Mouse (Mus musculus): Measurements from ENCODE around the gene Atp5g2. TPM values are rescaled to one million over a fixed set of nuclear protein-coding genes. Genes with fewer than 3 reads are reported as not detected.
A peak's percentile ranks its signal among the peaks of the same experiment; 100 is the strongest.
"Not testable (repeated sequence)": the region's sequence is repeated elsewhere in the genome, so short reads cannot be mapped to it uniquely, and the experiment has no call there.

Atp5g2 gene
- total RNA-seq, 2 experiments from 2014 or later = 8.8 to 11.0 TPM

DNA sequence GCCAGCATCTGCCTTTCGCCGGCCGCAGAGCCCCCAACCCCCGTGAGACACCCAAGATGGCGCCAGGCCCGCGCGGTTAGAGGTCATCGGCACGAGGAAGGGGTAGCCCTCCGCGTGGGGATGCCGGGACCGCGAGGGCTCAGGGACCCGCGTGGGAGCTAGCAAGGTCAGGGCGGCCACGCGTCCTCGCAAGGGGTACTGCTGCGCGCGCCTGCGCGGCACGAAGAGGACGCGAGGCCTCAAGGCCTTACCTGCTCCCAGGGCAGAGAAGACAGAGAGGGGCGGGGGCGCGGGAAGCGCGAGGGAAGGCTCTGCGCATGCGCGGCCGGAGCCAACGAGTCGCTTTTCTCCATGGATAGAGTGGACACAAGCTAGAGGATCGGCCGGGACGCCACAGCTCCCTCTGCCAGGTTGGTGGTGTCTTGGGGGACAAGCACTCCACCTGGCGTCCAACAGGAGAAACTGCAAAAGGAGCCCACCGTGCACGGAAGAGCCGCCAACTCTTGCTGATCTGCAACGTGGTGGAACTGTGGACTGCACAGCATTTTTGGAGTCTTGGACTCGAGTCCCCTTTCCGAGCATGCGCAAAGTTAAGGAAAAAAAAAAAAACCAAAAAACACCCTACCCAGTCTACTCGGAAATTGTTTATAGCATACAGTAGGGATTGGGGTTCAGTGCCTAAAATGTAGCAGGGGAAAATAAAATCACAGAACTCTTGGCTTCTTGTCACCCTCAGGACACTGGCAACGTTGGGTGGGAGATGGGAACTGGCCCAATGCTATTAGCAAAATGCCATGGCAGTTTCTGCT, 1.2 kb downstream of the Atp5g2 start:
- intact Hi-C loops (cut with DNase I) = loop anchor here (2.0 to 5.0 kb wide), 2 partner anchors 46 to 114 kb away; partner anchors contain the start of genes Atf7 and Gm28047
- DNase-seq (ENCODE audit: low spot score in 2 of 2) = peak; percentile 97 to 98

DNA sequence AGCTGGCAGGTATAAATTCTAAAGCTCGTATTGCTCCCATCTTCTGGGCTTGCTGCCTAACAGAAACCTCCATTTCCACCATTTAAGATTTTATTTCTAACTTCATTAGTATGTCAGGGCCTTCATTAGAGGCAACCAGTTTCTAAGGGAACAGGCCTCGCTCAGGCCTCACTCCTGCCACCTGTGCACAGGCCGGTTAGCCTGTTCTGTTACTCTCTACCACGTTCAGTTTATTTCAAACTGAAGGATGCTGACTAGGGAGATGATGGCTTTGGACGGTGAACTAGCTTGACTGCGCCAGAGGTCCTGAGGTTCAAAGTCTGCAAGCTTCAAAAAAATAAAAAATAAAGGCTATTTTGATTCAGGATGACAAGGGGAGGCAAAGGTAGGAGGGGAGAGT, 1.9 kb downstream of the Atp5g2 start:
- peak; percentile 21 to 26 for DNase-seq (ENCODE audit: low spot score in 2 of 2)
- intact Hi-C loops (cut with DNase I) = loop anchor here (2.0 to 5.0 kb wide), 2 partner anchors 45 to 113 kb away; partner anchors contain the start of genes Atf7 and Gm28047

- DNase-seq (ENCODE audit: low spot score in 2 of 2) = no peak
- intact Hi-C loops (cut with DNase I) = loop anchor here (10.0 kb wide), 1 partner anchor 145 kb away; the partner anchor contains the start of gene Npff
These were observed 2.6 kb downstream of the Atp5g2 start for GRCm38 (mm10) chr15:102669571-102669970.

- intact Hi-C loops (cut with DNase I) = loop anchor here (10.0 kb wide), 1 partner anchor 141 kb away; the partner anchor contains the start of gene Npff
- DNase-seq (ENCODE audit: low spot score in 2 of 2) = peak; percentile 47 to 49
These were observed 6.7 kb downstream of the Atp5g2 start for GRCm38 (mm10) chr15:102665494-102665893.

- no peak for DNase-seq (ENCODE audit: low spot score in 2 of 2)
- intact Hi-C loops (cut with DNase I) = loop anchor here (10.0 kb wide), 1 partner anchor 139 kb away; the partner anchor contains the start of gene Npff
These were observed 8.3 kb downstream of the Atp5g2 start for GRCm38 (mm10) chr15:102663825-102664224.

GRCm38 (mm10) chr15:102662601-102663000, 9.6 kb downstream of the Atp5g2 start:
- intact Hi-C loops (cut with DNase I) = loop anchor here (10.0 kb wide), 1 partner anchor 138 kb away; the partner anchor contains the start of gene Npff
- not testable (repeated sequence) for DNase-seq (ENCODE audit: low spot score in 2 of 2)

DNA sequence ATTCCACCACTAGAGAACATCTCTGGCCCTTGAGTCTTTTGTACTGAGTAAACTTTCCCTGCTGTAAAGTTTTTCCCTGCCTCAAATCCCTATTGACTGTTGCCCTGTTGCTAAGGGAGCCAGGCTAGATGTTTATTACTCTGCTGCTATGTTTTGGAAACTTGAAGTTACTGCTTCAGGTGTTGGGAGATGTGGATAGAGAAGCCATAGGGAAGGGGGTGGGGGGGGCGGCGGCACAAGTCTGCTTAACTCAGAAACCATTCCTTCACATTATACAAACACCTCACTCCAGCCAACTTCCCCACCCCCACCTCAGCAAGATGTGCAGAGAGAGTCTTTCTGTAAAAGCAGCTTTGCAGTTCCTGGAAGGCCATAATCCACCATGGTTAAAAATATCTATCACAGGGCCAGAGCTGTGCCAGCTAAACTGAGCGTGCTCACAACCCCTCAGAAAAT, 14.2 kb downstream of the Atp5g2 start:
- peak; percentile 26 to 28 for DNase-seq (ENCODE audit: low spot score in 2 of 2)
- intact Hi-C loops (cut with DNase I) = no loop called here

DNA sequence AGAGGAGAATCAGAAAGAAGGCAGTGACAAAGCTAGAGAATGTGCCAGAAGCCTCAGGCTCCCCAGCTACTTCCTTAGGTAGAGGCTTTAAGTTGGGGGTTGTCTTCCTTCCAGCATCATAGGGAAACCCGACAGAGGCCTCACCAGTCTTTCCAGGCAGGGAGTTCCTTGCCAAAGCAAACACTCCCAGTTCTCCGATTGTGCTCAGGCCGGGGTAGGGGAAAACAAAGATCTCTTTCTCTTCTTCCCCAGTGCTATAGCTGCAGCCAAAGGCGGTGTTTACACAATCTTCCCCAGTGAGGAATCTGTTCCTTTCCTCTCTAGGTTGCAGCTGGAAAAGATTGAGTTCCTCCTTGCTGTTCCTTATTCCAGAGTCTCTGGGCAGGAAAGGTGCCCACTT, 15.5 kb downstream of the Atp5g2 start:
- intact Hi-C loops (cut with DNase I) = no loop called here
- no peak for DNase-seq (ENCODE audit: low spot score in 2 of 2)

- DNase-seq (ENCODE audit: low spot score in 2 of 2); intact Hi-C loops (cut with DNase I): not testable (repeated sequence)
These were observed 20.1 kb downstream of the Atp5g2 start for GRCm38 (mm10) chr15:102651928-102652660.

DNA sequence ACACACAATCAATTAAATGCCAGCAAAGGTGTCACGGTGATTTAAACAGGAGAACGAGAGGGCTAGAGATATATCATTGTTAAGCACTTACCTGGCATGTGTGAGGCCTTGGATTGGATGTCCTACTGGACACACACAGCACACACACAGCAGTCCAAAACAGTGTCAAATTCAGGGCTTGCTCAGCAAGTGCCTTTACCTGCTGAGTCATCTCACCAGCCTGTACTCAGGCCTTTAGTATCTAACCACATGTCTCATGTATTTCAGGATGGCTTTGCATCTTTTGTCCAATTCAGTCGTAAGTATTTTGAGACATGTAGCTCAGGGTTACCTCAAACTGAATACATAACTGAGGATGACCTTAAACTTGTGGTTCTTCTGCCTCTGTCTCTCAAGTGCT, 21.0 kb downstream of the Atp5g2 start:
- DNase-seq (ENCODE audit: low spot score in 2 of 2) = no peak
- intact Hi-C loops (cut with DNase I) = no loop called here

GRCm38 (mm10) chr15:102635817-102636216, 36.3 kb downstream of the Atp5g2 start:
- DNase-seq (ENCODE audit: low spot score in 2 of 2) = peak; percentile 57 to 71
- intact Hi-C loops (cut with DNase I) = no loop called here

DNA sequence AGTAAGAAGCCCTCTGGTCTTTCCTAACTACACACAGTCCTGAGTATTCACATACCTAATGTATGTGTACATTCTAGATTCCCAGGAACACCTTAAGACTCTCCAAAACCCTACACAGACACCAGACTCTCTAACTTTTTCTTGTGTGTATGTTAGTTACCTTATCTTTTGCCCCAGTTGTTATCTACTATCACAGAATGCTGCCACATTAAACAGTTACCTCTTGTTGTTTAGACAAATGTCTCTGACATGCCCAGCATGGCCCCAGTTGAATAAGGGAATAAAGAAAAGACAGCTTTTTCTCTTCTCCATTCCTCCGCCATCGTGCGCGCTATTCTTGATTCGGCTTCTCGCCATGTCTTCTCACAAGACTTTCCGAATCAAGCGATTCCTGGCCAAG, 37.5 kb downstream of the Atp5g2 start:
- no peak for DNase-seq (ENCODE audit: low spot score in 2 of 2)
- intact Hi-C loops (cut with DNase I) = no loop called here

- intact Hi-C loops (cut with DNase I) = loop anchor here (2.0 to 5.0 kb wide), 2 partner anchors 43 to 45 kb away; no protein-coding TSS in a partner anchor
- DNase-seq (ENCODE audit: low spot score in 2 of 2) = no peak
These were observed 46.5 kb downstream of the Atp5g2 start for GRCm38 (mm10) chr15:102625687-102626055.

GRCm38 (mm10) chr15:102624970-102625686, 47.0 kb downstream of the Atp5g2 start, which contains the start of the genes Gm28047 and Atf7:
Gene Gm28047 (minus strand): TSS chr15:102625067.
Gene Atf7 (minus strand): TSS chr15:102625464.
- intact Hi-C loops (cut with DNase I) = loop anchor here (2.0 to 5.0 kb wide), 2 partner anchors 43 to 46 kb away; no protein-coding TSS in a partner anchor
- peak; percentile 99 for DNase-seq (ENCODE audit: low spot score in 2 of 2)

DNA sequence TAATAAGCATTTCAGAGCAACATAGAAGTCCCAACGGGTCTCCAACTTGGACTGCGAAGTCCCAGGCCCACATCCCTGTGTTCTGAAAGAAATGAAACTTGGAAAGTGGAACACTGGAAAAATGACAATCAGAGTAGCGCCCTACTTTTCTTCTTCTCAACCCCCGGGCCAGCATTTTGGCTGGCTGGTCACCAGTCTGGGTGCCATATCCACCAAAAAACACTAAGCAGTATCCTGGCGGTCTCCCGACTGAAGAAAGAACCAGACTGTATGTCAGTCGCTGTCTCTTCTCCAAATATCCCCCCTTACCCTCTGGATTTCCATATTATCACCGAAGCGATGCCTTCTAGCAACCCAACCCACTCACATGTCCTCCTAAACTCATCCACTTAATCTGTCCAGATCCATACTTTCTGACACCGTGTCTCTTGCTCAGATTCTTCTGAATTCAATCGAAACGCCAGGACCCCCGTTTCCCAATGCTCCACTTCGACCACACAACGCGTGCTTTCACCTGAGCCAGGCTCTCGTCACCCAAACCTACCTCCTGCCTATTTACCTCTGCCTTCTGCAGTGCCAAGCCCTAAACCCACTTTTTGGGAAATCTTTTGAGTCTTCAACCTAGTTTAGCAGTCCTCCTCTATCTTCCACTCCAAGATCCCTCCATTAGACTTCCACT, 47.7 kb downstream of the Atp5g2 start:
- intact Hi-C loops (cut with DNase I) = loop anchor here (2.0 kb wide), 1 partner anchor 46 kb away; no protein-coding TSS in a partner anchor
- DNase-seq (ENCODE audit: low spot score in 2 of 2) = peak; percentile 25 to 31

GRCm38 (mm10) chr15:102623121-102623520, 49.0 kb downstream of the Atp5g2 start:
- DNase-seq (ENCODE audit: low spot score in 2 of 2) = no peak
- intact Hi-C loops (cut with DNase I) = no loop called here

- intact Hi-C loops (cut with DNase I) = no loop called here
- DNase-seq (ENCODE audit: low spot score in 2 of 2) = no peak
These were observed 49.6 kb downstream of the Atp5g2 start for GRCm38 (mm10) chr15:102622536-102622935.

DNA sequence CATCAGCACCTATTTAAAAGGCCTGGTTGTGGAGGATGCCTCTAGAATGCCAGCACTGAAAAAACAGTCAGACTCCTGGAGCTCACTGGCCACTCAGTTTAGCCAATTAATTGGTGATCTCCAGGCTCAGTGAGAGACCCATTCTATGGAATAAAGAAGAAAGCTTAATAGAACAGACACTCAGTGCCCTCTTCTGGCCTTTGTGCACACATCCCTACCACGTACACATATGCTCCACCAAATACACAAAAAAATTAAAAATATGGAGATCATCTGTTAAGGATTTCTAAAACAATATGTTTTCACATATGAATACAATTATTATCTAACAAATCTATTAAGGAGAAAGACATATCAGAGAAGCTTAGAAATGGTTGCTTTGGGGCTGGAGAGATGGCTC, 51.4 kb downstream of the Atp5g2 start:
- DNase-seq (ENCODE audit: low spot score in 2 of 2) = no peak
- intact Hi-C loops (cut with DNase I) = no loop called here

GRCm38 (mm10) chr15:102619486-102619885, 52.7 kb downstream of the Atp5g2 start:
- DNase-seq (ENCODE audit: low spot score in 2 of 2) = no peak
- intact Hi-C loops (cut with DNase I) = no loop called here
